Mouse (Mus musculus) bone marrow macrophage, adult 2 months (primary cell): Measurements from ENCODE around the gene Srgap1.

Source experiments
- CTCF ChIP-seq: IDR thresholded peaks from 2 replicates; pipeline ENCODE4 v1.5.1; 2012; ENCODE audit warnings: low read depth, mild to moderate bottlenecking, low read length, moderate library complexity
- POLR2A ChIP-seq: IDR thresholded peaks from 2 replicates; pipeline ENCODE4 v1.6.1; 2012; ENCODE audit warnings: mild to moderate bottlenecking, low read depth, low read length, borderline replicate concordance

- no peak for TF ChIP-seq CTCF
- TF ChIP-seq POLR2A, result no peak
These were observed 164.7 kb downstream of the Srgap1 start for GRCm38 (mm10) chr10:121882461-121882860.
